Mouse (Mus musculus) liver, postnatal 0 days (tissue): ENCODE data around the gene Il4ra.

Experiments
- CTCF ChIP-seq: sonication (generic); IDR thresholded peaks from 2 replicates; pipeline ENCODE4 v1.5.1; 2016; ENCODE audit warnings: antibody characterized with exemption, low read depth
- EP300 ChIP-seq: IDR thresholded peaks from 2 replicates; pipeline ENCODE4 v1.6.1; 2016; ENCODE audit warnings: antibody characterized with exemption, low read depth, mild to moderate bottlenecking

DNA sequence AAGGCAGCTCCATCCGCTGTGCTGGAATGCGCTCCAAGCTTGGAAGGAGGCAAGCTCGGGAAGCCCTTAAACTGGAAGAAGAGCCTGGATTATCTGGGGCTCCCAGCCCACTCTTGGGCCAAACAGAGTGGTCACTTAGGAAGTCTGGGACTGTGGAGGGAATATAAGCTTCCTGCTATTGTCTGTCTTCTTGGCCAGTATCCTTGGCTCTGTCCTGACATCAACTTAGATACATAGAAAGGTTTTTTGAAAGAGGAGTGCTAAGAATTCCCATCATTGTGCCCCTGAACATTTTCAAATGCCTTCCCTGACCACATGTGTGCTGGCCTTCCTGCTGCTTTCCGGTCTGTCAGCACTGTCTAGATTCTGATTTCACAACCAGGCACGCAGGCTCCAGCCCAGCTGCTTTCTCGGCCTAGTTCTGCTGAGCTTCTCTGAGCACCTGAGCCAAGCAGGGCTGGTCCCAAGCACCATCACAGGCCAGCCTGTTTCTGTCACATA lies 989 bp upstream of the Il4ra start:
- TF ChIP-seq CTCF (no peak), EP300 (no peak)
